Comparison of ENCODE assay signal across 8 mouse cellular contexts in genomic region chr1:60342808-60343629, GRCm38 (mm10). TPM values are rescaled to one million over a fixed set of nuclear protein-coding genes. Genes with fewer than 3 reads are reported as not detected.
DNase-seq lines count a peak whose midpoint lies in the region; ATAC-seq lines count a peak whose summit lies in the region.

TSS of gene Cyp20a1 (plus strand) at chr1:60343323.

- intact Hi-C loops in gastrocnemius, postnatal 14 days (cut with DNase I; ENCODE audit: low total_unique reads): no loop called here
- intact Hi-C loops in left cerebral cortex, postnatal 10 days (cut with DNase I): loop anchor here (5.0 kb wide), 1 partner anchor 64 kb away; the partner anchor contains the start of gene Abi2

- peak; percentile 94 to 98 for DNase-seq in adrenal gland, adult (ENCODE audit: inconsistent age in 2 of 2, low spot score in 1 of 2)
- peak; percentile 91 for DNase-seq in embryo, embryonic 10.5 days (ENCODE audit: low spot score)
- DNase-seq in gastrocnemius, postnatal 14 days: peak; percentile 92
- peak; percentile 84 to 94 for DNase-seq in left cerebral cortex, postnatal 10 days (ENCODE audit: extremely low spot score in 1 of 2, low spot score in 2 of 2)
- peak; percentile 94 for DNase-seq in right cerebral cortex, postnatal 25 days
- DNase-seq in urinary bladder, postnatal 4 days (ENCODE audit: low spot score in 2 of 2): peak; percentile 87

- ATAC-seq in inflammation-experienced regulatory T-cells, adult 6 months: peak; percentile 95
- peak; percentile 99 for ATAC-seq in megakaryocyte-erythroid progenitor cell, adult 5-6 weeks (replicated peaks; ENCODE audit: low FRiP score, low TSS enrichment, poor library complexity, severe bottlenecking)

RNA-seq across cellular contexts. Expression of gene Cyp20a1, which starts in this region (rescaled TPM):
- 10 to 100 TPM; 10.0 to 11.1 TPM for total RNA-seq in gastrocnemius, postnatal 14 days (2021)
- 10 to 100 TPM; 12.8 to 26.7 (median 18.3) TPM for polyA plus RNA-seq in inflammation-experienced regulatory T-cells, adult 6 months (2017; shearing (Covaris generic))
- total RNA-seq in left cerebral cortex, postnatal 10 days (2021): 10 to 100 TPM; 14.2 to 14.6 TPM
- 14.2 and 16.3 TPM in 2 replicates for total RNA-seq in megakaryocyte-erythroid progenitor cell, adult 5-6 weeks (2014; fragmentation: Nextera tagmentation)
- total RNA-seq in megakaryocyte-erythroid progenitor cell, adult 5-6 weeks (2017): 29.1 and 37.1 TPM in 2 replicates

Comparison
In these comparisons a context has a peak if more than half of its experiments do, and no peak if none do; other contexts are left out.
1. Peak in every context shown above with its lines: DNase-seq and ATAC-seq.